Mouse (Mus musculus): ENCODE data around the gene Ppp6r3. TPM values are rescaled to one million over a fixed set of nuclear protein-coding genes. Genes with fewer than 3 reads are reported as not detected.

The Ppp6r3 gene
- polyA plus RNA-seq, 1 experiment from 2014 or later, result 56.3 TPM

GRCm38 (mm10) chr19:3441092-3441491, 134.5 kb downstream of the Ppp6r3 start:
- 18% methylated on average over 10 of the region's 10 CpGs for WGBS
- ATAC-seq (ENCODE audit: low read depth), result peak; percentile 78

GRCm38 (mm10) chr19:3440667-3441066, 134.9 kb downstream of the Ppp6r3 start:
- no peaks in the 10 kb centered on the region for H3K36me3 ChIP-seq
- H3K27ac ChIP-seq (replicated peaks), result peak overlapping the region; percentile 38; the same call in 1 of the 2 replicates
- ATAC-seq (ENCODE audit: low read depth), result peak; percentile 76
- no peaks in the 10 kb centered on the region for H3K9me3 ChIP-seq
- WGBS, result 30% methylated on average over 5 of the region's 5 CpGs
- peaks cover 13% of the 10 kb centered on the region for H3K4me1 ChIP-seq (replicated peaks)
- H3K27me3 ChIP-seq, result peaks cover 18% of the 10 kb centered on the region
- H3K4me3 ChIP-seq, result no peak overlapping the region
- peak overlapping the region; percentile 35 for H3K4me2 ChIP-seq
- no peak overlapping the region for H3K9ac ChIP-seq

More at GRCm38 (mm10) chr19:3441092-3441491, 134.5 kb downstream of the Ppp6r3 start:
- Histone ChIP-seq H3K36me3 (no peaks in the 10 kb centered on the region), H3K27me3 (peaks cover 18% of the 10 kb centered on the region), H3K4me1 (replicated peaks) (peaks cover 13% of the 10 kb centered on the region), H3K9ac (no peak overlapping the region), H3K4me2 (peak overlapping the region; percentile 35), H3K9me3 (no peaks in the 10 kb centered on the region), H3K27ac (replicated peaks) (peak overlapping the region; percentile 54; the same call in 1 of the 2 replicates), H3K4me3 (no peak overlapping the region)

- Histone ChIP-seq H3K4me3 (no peak overlapping the region), H3K36me3 (no peaks in the 10 kb centered on the region), H3K9me3 (no peaks in the 10 kb centered on the region), H3K9ac (no peak overlapping the region), H3K4me2 (no peak overlapping the region), H3K27ac (replicated peaks) (no peak overlapping the region), H3K4me1 (replicated peaks) (peaks cover 13% of the 10 kb centered on the region), H3K27me3 (peaks cover 18% of the 10 kb centered on the region)
- ATAC-seq (ENCODE audit: low read depth), result no peak
- 76% methylated on average over 5 of the region's 5 CpGs for WGBS
Measured at GRCm38 (mm10) chr19:3437980-3438379, 137.6 kb downstream of the Ppp6r3 start.

GRCm38 (mm10) chr19:3436840-3437239, 138.7 kb downstream of the Ppp6r3 start:
- no peak overlapping the region for H3K4me2 ChIP-seq
- peaks cover 18% of the 10 kb centered on the region for H3K27me3 ChIP-seq
- H3K36me3 ChIP-seq, result no peaks in the 10 kb centered on the region
- 57% methylated on average over 9 of the region's 9 CpGs for WGBS
- no peak for ATAC-seq (ENCODE audit: low read depth)
- H3K4me1 ChIP-seq (replicated peaks), result peaks cover 13% of the 10 kb centered on the region
- no peak overlapping the region for H3K27ac ChIP-seq (replicated peaks)
- H3K9ac ChIP-seq, result no peak overlapping the region
- no peaks in the 10 kb centered on the region for H3K9me3 ChIP-seq
- no peak overlapping the region for H3K4me3 ChIP-seq

GRCm38 (mm10) chr19:3435824-3436223, 139.7 kb downstream of the Ppp6r3 start:
- Histone ChIP-seq H3K4me2 (no peak overlapping the region), H3K4me3 (no peak overlapping the region), H3K27me3 (peaks cover 21% of the 10 kb centered on the region), H3K36me3 (no peaks in the 10 kb centered on the region), H3K4me1 (replicated peaks) (peaks cover 8% of the 10 kb centered on the region), H3K9ac (no peak overlapping the region), H3K9me3 (no peaks in the 10 kb centered on the region), H3K27ac (replicated peaks) (no peak overlapping the region)
- 73% methylated on average over 3 of the region's 3 CpGs for WGBS
- no peak for ATAC-seq (ENCODE audit: low read depth)

GRCm38 (mm10) chr19:3434641-3435040, 140.9 kb downstream of the Ppp6r3 start:
- no peak for ATAC-seq (ENCODE audit: low read depth)
- 43% methylated on average over 4 of the region's 4 CpGs for WGBS

GRCm38 (mm10) chr19:3434124-3434523, 141.4 kb downstream of the Ppp6r3 start:
- H3K9ac ChIP-seq, result no peak overlapping the region
- WGBS, result 69% methylated on average over 4 of the region's 4 CpGs
- H3K36me3 ChIP-seq, result no peaks in the 10 kb centered on the region
- ATAC-seq (ENCODE audit: low read depth), result no peak
- peaks cover 5% of the 10 kb centered on the region; the same call in 1 of the 2 replicates for H3K4me1 ChIP-seq (replicated peaks)
- no peak overlapping the region for H3K4me2 ChIP-seq
- H3K27me3 ChIP-seq, result peaks cover 14% of the 10 kb centered on the region
- H3K4me3 ChIP-seq, result no peak overlapping the region
- H3K27ac ChIP-seq (replicated peaks), result no peak overlapping the region
- no peaks in the 10 kb centered on the region for H3K9me3 ChIP-seq

More at GRCm38 (mm10) chr19:3434641-3435040, 140.9 kb downstream of the Ppp6r3 start:
- Histone ChIP-seq H3K4me1 (replicated peaks) (no peaks in the 10 kb centered on the region), H3K4me3 (no peak overlapping the region), H3K36me3 (no peaks in the 10 kb centered on the region), H3K4me2 (no peak overlapping the region), H3K27me3 (peaks cover 19% of the 10 kb centered on the region), H3K9me3 (no peaks in the 10 kb centered on the region), H3K9ac (no peak overlapping the region), H3K27ac (replicated peaks) (no peak overlapping the region)

GRCm38 (mm10) chr19:3431969-3432368, 143.6 kb downstream of the Ppp6r3 start:
- Histone ChIP-seq H3K36me3 (no peaks in the 10 kb centered on the region), H3K27me3 (peaks cover 3% of the 10 kb centered on the region; the same call in 1 of the 2 replicates), H3K4me3 (no peak overlapping the region), H3K4me2 (no peak overlapping the region), H3K9me3 (no peaks in the 10 kb centered on the region), H3K9ac (no peak overlapping the region), H3K4me1 (replicated peaks) (peaks cover 13% of the 10 kb centered on the region; the same call in 1 of the 2 replicates), H3K27ac (replicated peaks) (no peak overlapping the region)
- 86% methylated on average over 2 of the region's 2 CpGs for WGBS
- ATAC-seq (ENCODE audit: low read depth), result no peak

- no peaks in the 10 kb centered on the region for H3K9me3 ChIP-seq
- no peaks in the 10 kb centered on the region for H3K36me3 ChIP-seq
- no peak overlapping the region for H3K9ac ChIP-seq
- peaks cover 13% of the 10 kb centered on the region; the same call in 1 of the 2 replicates for H3K4me1 ChIP-seq (replicated peaks)
- H3K4me3 ChIP-seq, result no peak overlapping the region
- no peak for ATAC-seq (ENCODE audit: low read depth)
- no peak overlapping the region for H3K4me2 ChIP-seq
- WGBS, result 68% methylated on average over 7 of the region's 7 CpGs
- H3K27me3 ChIP-seq, result peaks cover 3% of the 10 kb centered on the region; the same call in 1 of the 2 replicates
- no peak overlapping the region for H3K27ac ChIP-seq (replicated peaks)
Measured at GRCm38 (mm10) chr19:3431066-3431465, 144.5 kb downstream of the Ppp6r3 start.

GRCm38 (mm10) chr19:3429156-3429816, 146.3 kb downstream of the Ppp6r3 start:
- Histone ChIP-seq H3K4me3 (no peak overlapping the region), H3K36me3 (no peaks in the 10 kb centered on the region), H3K4me1 (replicated peaks) (peaks cover 13% of the 10 kb centered on the region; the same call in 1 of the 2 replicates), H3K9ac (0 out of 2 replicates have a peak overlapping the region, but pooled peaks have one; percentile 3), H3K27me3 (peaks cover 3% of the 10 kb centered on the region; the same call in 1 of the 2 replicates), H3K4me2 (no peak overlapping the region), H3K27ac (replicated peaks) (peak overlapping the region; percentile 64; the same call in 1 of the 2 replicates), H3K9me3 (no peaks in the 10 kb centered on the region)
- 47% methylated on average over 7 of the region's 7 CpGs for WGBS
- 0 out of 2 replicates have a peak, but pooled peaks have one; percentile 45 for ATAC-seq (ENCODE audit: low read depth)

- no peak for ATAC-seq (ENCODE audit: low read depth)
- Histone ChIP-seq H3K27me3 (peaks cover 3% of the 10 kb centered on the region; the same call in 1 of the 2 replicates), H3K36me3 (no peaks in the 10 kb centered on the region), H3K4me3 (no peak overlapping the region), H3K4me1 (replicated peaks) (peaks cover 13% of the 10 kb centered on the region; the same call in 1 of the 2 replicates), H3K4me2 (no peak overlapping the region), H3K27ac (replicated peaks) (no peak overlapping the region), H3K9ac (no peak overlapping the region), H3K9me3 (no peaks in the 10 kb centered on the region)
- 81% methylated on average over 15 of the region's 15 CpGs for WGBS
Measured at GRCm38 (mm10) chr19:3428057-3428830, 147.3 kb downstream of the Ppp6r3 start.

- H3K4me2 ChIP-seq, result no peak overlapping the region
- no peak overlapping the region for H3K4me3 ChIP-seq
- no peaks in the 10 kb centered on the region for H3K27me3 ChIP-seq
- no peaks in the 10 kb centered on the region for H3K9me3 ChIP-seq
- no peak overlapping the region for H3K27ac ChIP-seq (replicated peaks)
- no peak for ATAC-seq (ENCODE audit: low read depth)
- peaks cover 11% of the 10 kb centered on the region; the same call in 1 of the 2 replicates for H3K4me1 ChIP-seq (replicated peaks)
- H3K36me3 ChIP-seq, result no peaks in the 10 kb centered on the region
- no peak overlapping the region for H3K9ac ChIP-seq
- 93% methylated on average over 2 of the region's 2 CpGs for WGBS
Measured at GRCm38 (mm10) chr19:3424214-3424613, 151.3 kb downstream of the Ppp6r3 start.
